Mouse (Mus musculus): ENCODE measurements at regions not wholly inside any gene's neighbourhood (a gene's known extent, or its start where the extent isn't known, plus 50 kb on each side); places are given as distances from the start of the nearest gene placed in this dataset.

DNA sequence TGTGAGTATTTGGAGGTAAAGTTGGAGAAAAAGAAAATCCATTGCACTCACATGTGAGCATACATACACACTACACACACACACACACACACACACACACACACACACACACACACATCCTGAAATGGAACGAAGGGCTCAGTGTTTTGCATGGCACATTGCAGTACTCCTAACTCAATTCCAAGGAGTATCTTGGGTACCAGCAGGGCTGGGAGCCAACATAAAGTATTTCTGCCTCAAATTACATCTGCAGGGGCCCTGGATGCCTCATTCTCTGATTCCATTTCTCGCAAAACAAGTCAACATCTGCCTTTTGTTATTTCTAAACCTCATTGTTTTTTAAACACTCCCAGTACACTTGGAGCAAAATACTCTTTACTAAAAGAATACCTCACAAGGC is 132.7 kb upstream of the Rnaseh2b start:
- ATAC-seq (ENCODE audit: insufficient number of reproducible peaks, low FRiP score, low TSS enrichment, low read depth) = no peak
- WGBS = 68% methylated on average over 2 of the region's 2 CpGs

DNA sequence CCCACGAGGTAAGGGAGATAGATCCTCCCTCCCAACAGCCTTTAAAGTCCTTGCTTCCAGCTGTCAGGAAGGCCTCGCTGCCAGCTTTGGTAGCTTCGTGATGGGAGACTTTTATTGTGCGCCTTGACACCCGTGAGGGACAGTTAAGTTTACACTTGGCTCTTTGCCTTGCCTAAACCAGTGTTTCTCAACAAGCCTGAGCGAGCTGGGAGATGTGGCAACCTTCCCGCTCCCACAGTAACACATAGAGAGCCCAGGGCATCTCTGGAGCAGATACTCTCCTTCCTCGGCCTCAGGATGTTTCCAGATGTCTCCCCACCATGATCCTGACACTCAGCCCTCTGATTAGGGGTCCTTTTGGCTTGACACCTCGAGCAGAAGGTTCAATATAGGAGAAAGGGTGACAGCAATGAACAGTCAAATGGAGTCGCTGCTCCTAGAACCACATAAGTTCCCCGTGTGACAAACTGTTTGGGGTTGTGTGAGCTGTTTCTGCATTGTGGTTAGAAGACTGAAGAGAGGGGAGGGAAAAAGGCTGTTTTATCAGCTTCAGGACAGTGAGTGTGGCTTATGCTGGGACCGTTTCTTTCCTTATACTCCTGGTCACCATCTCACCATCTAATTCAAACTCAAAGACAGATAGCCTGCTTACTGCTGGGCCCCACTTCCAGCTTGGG is 129.1 kb upstream of the Rnaseh2b start:
- Histone ChIP-seq H3K4me1 (ENCODE audit: control insufficient read depth, insufficient read depth, low read length) (peaks cover 3% of the 10 kb centered on the region; the same call in 1 of the 2 replicates), H3K27ac (replicated peaks; ENCODE audit: low read depth, low read length) (no peak overlapping the region), H3K27me3 (ENCODE audit: control insufficient read depth, insufficient read depth, low read length) (no peaks in the 10 kb centered on the region), H3K9me3 (ENCODE audit: control insufficient read depth, low read length) (no peaks in the 10 kb centered on the region), H3K36me3 (ENCODE audit: control insufficient read depth, insufficient read depth, low read length) (no peaks in the 10 kb centered on the region), H3K9ac (ENCODE audit: low read length) (no peak overlapping the region), H3K4me2 (ENCODE audit: low read depth, severe bottlenecking) (no peak overlapping the region), H3K4me3 (ENCODE audit: low read depth, low read length) (no peak overlapping the region)
- 52% methylated on average over 12 of the region's 12 CpGs for whole genome bisulfite sequencing
- ATAC-seq (ENCODE audit: insufficient number of reproducible peaks, low FRiP score, low TSS enrichment, low read depth) (no peak), DNase-seq (ENCODE audit: low spot score) (no peak)

More for the DNA sequence above, 132.7 kb upstream of the Rnaseh2b start:
- 0 out of 2 replicates have a peak overlapping the region, but pooled peaks have one; percentile 47 for H3K27ac ChIP-seq (replicated peaks; ENCODE audit: low read depth, low read length)
- no peaks in the 10 kb centered on the region for H3K9me3 ChIP-seq (ENCODE audit: control insufficient read depth, low read length)
- H3K36me3 ChIP-seq (ENCODE audit: control insufficient read depth, insufficient read depth, low read length) = no peaks in the 10 kb centered on the region
- H3K4me1 ChIP-seq (ENCODE audit: control insufficient read depth, insufficient read depth, low read length) = peaks cover 3% of the 10 kb centered on the region; the same call in 1 of the 2 replicates
- no peaks in the 10 kb centered on the region for H3K27me3 ChIP-seq (ENCODE audit: control insufficient read depth, insufficient read depth, low read length)
- H3K4me3 ChIP-seq (ENCODE audit: low read depth, low read length) = no peak overlapping the region
- no peak overlapping the region for H3K4me2 ChIP-seq (ENCODE audit: low read depth, severe bottlenecking)
- no peak overlapping the region for H3K9ac ChIP-seq (ENCODE audit: low read length)
- no peak for DNase-seq (ENCODE audit: low spot score)

DNA sequence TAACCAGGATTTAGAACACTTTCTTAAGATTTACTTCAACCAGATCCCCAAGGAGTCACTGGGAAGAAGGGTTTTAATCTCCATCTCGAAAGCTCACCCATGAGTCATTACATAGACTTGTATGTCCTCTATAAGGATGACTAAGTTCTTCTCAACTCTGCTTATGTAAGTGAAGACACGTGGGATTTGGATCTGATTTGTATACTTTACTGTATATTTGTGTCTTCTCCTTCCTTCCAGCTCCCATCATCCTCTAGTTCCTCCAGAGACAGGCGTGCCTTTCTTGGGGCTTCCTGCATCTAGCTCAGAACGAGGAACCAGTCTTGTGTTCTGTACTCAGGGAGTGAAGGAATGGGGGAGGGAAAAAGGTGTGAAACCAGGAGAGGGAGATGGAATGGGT is 127.5 kb upstream of the Rnaseh2b start:
- H3K27me3 ChIP-seq (ENCODE audit: control insufficient read depth, insufficient read depth, low read length) = no peaks in the 10 kb centered on the region
- WGBS = 76% methylated on average over 4 of the region's 4 CpGs
- DNase-seq (ENCODE audit: low spot score) (no peak), ATAC-seq (ENCODE audit: insufficient number of reproducible peaks, low FRiP score, low TSS enrichment, low read depth) (no peak)
- no peak overlapping the region for H3K4me3 ChIP-seq (ENCODE audit: low read depth, low read length)
- H3K27ac ChIP-seq (replicated peaks; ENCODE audit: low read depth, low read length) = no peak overlapping the region
- H3K4me2 ChIP-seq (ENCODE audit: low read depth, severe bottlenecking) = no peak overlapping the region
- H3K9me3 ChIP-seq (ENCODE audit: control insufficient read depth, low read length) = no peaks in the 10 kb centered on the region
- no peak overlapping the region for H3K9ac ChIP-seq (ENCODE audit: low read length)
- H3K36me3 ChIP-seq (ENCODE audit: control insufficient read depth, insufficient read depth, low read length) = no peaks in the 10 kb centered on the region
- peaks cover 2% of the 10 kb centered on the region; the same call in 1 of the 2 replicates for H3K4me1 ChIP-seq (ENCODE audit: control insufficient read depth, insufficient read depth, low read length)

DNA sequence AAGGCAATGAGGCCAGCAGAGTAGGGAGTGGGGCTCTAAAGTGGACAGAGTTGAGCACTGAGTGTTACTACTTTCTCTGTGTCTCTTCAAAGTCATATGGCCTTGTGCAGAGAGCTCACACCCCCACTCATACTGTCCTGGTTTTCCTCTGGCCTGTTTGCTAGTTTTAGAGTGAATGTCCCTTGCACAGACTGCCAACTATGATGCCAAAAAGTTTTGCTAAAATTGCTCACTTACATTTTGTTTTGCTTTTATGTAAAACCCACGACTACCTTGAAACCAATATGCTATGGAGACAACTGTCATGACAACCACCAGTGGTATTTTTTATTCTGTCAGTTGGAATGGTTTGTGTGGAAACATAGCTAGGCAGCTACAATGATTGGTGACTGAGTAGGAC is 126.4 kb upstream of the Rnaseh2b start:
- no peaks in the 10 kb centered on the region for H3K27me3 ChIP-seq (ENCODE audit: control insufficient read depth, insufficient read depth, low read length)
- no peaks in the 10 kb centered on the region for H3K9me3 ChIP-seq (ENCODE audit: control insufficient read depth, low read length)
- ATAC-seq (ENCODE audit: insufficient number of reproducible peaks, low FRiP score, low TSS enrichment, low read depth) (no peak), DNase-seq (ENCODE audit: low spot score) (no peak)
- no peaks in the 10 kb centered on the region for H3K36me3 ChIP-seq (ENCODE audit: control insufficient read depth, insufficient read depth, low read length)
- H3K4me3 ChIP-seq (ENCODE audit: low read depth, low read length) = no peak overlapping the region
- no peak overlapping the region for H3K27ac ChIP-seq (replicated peaks; ENCODE audit: low read depth, low read length)
- no peak overlapping the region for H3K4me2 ChIP-seq (ENCODE audit: low read depth, severe bottlenecking)
- no peak overlapping the region for H3K9ac ChIP-seq (ENCODE audit: low read length)
- WGBS = 80% methylated on average over 1 of the region's 1 CpGs
- H3K4me1 ChIP-seq (ENCODE audit: control insufficient read depth, insufficient read depth, low read length) = 0 out of 2 replicates have a peak, but pooled peaks cover 2% of the 10 kb centered on the region

DNA sequence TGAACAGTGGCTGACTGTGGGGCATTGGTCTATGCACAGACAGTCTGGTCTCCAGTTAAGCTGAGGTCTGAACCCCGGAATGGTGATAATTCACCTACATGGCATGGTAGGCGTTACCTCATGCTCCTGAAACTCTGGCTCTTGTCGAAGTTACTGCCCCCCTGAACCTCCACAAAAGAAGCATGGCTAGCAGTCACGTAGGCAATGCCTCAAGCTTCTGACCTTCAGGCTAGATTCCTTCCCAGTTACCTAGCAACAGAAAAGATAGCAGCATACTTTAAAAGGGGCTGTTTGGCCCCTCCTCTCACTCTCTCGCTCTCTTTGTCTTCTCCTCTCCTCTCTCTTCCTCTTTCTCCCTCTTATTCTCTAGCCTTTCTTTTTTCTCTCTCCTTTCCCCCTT is 125.8 kb upstream of the Rnaseh2b start:
- no peak for ATAC-seq (ENCODE audit: insufficient number of reproducible peaks, low FRiP score, low TSS enrichment, low read depth)
- Histone ChIP-seq H3K9ac (ENCODE audit: low read length) (no peak overlapping the region), H3K36me3 (ENCODE audit: control insufficient read depth, insufficient read depth, low read length) (no peaks in the 10 kb centered on the region), H3K4me3 (ENCODE audit: low read depth, low read length) (no peak overlapping the region), H3K27ac (replicated peaks; ENCODE audit: low read depth, low read length) (no peak overlapping the region), H3K4me1 (ENCODE audit: control insufficient read depth, insufficient read depth, low read length) (0 out of 2 replicates have a peak, but pooled peaks cover 2% of the 10 kb centered on the region), H3K27me3 (ENCODE audit: control insufficient read depth, insufficient read depth, low read length) (no peaks in the 10 kb centered on the region), H3K9me3 (ENCODE audit: control insufficient read depth, low read length) (no peaks in the 10 kb centered on the region), H3K4me2 (ENCODE audit: low read depth, severe bottlenecking) (no peak overlapping the region)
- 62% methylated on average over 5 of the region's 5 CpGs for WGBS
- no peak for DNase-seq (ENCODE audit: low spot score)

DNA sequence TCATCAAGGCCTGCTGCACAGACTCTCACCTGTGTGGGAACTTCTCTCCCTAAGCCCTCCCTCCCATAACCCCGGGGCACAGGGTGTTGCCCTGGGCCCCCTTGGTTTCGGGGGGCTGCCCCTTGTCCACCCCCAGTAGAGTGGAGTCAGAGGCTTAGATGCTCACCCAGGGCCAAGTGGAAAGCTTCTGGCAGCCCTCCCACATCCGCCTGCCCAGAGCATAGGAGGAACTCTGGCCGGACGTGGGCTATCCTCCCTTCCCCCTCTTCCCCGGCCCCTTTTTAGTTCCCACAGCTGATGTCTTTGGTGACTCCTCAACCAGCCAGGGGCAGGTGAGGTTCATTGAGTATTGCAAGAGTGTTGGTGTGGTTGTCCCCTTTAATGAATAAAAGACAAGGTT is 125.3 kb upstream of the Rnaseh2b start:
- Histone ChIP-seq H3K9me3 (ENCODE audit: control insufficient read depth, low read length) (no peaks in the 10 kb centered on the region), H3K27me3 (ENCODE audit: control insufficient read depth, insufficient read depth, low read length) (no peaks in the 10 kb centered on the region), H3K4me1 (ENCODE audit: control insufficient read depth, insufficient read depth, low read length) (0 out of 2 replicates have a peak, but pooled peaks cover 2% of the 10 kb centered on the region), H3K4me2 (ENCODE audit: low read depth, severe bottlenecking) (no peak overlapping the region), H3K36me3 (ENCODE audit: control insufficient read depth, insufficient read depth, low read length) (no peaks in the 10 kb centered on the region), H3K27ac (replicated peaks; ENCODE audit: low read depth, low read length) (no peak overlapping the region), H3K9ac (ENCODE audit: low read length) (no peak overlapping the region), H3K4me3 (ENCODE audit: low read depth, low read length) (no peak overlapping the region)
- DNase-seq (ENCODE audit: low spot score) = no peak
- ATAC-seq (ENCODE audit: insufficient number of reproducible peaks, low FRiP score, low TSS enrichment, low read depth) = no peak
- WGBS = 80% methylated on average over 6 of the region's 6 CpGs

DNA sequence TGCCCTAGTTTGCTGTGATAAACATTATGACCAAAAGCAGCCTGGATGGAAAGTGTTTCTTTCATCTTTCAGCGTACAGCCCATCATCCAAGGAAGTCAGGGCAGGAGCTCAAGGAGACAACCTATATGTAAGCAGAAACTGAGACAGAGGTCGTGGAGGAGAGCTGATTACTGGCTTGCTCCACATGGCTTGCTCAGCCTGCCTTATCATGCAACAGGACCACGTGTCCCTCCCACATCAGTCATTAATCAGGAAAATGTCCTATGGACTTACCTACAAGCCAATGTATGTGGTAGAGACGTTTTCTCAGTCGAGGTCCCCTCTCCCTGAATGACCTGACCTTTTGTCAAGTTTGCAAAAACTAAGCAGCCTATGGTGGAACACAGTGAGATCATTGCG is 123.7 kb upstream of the Rnaseh2b start:
- WGBS = 74% methylated on average over 6 of the region's 6 CpGs
- DNase-seq (ENCODE audit: low spot score) (no peak), ATAC-seq (ENCODE audit: insufficient number of reproducible peaks, low FRiP score, low TSS enrichment, low read depth) (no peak)
- H3K36me3 ChIP-seq (ENCODE audit: control insufficient read depth, insufficient read depth, low read length) = no peaks in the 10 kb centered on the region
- H3K4me3 ChIP-seq (ENCODE audit: low read depth, low read length) = no peak overlapping the region
- H3K27me3 ChIP-seq (ENCODE audit: control insufficient read depth, insufficient read depth, low read length) = no peaks in the 10 kb centered on the region
- no peak overlapping the region for H3K4me2 ChIP-seq (ENCODE audit: low read depth, severe bottlenecking)
- H3K9ac ChIP-seq (ENCODE audit: low read length) = no peak overlapping the region
- H3K4me1 ChIP-seq (ENCODE audit: control insufficient read depth, insufficient read depth, low read length) = 0 out of 2 replicates have a peak, but pooled peaks cover 2% of the 10 kb centered on the region
- H3K27ac ChIP-seq (replicated peaks; ENCODE audit: low read depth, low read length) = no peak overlapping the region
- H3K9me3 ChIP-seq (ENCODE audit: control insufficient read depth, low read length) = no peaks in the 10 kb centered on the region

DNA sequence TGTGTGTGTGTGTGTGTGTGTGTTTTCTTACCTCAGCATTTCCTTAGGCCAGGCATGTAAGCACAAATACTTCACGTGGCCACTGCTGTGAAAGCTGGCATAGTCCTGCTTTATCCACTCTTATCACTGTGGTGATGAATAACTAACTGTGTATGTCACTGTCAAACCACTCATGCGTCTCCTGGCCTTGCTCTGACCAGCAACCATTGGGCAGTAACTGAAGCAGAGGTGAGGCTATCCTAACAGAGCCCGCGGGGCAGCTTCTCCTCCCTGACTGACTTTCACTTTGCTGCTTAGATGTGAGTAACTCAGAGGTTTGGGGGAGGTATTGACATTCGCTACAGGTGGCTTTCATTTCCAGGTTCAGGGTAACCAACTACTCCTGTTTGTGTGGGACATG is 122.0 kb upstream of the Rnaseh2b start:
- Histone ChIP-seq H3K9ac (ENCODE audit: low read length) (no peak overlapping the region), H3K4me1 (ENCODE audit: control insufficient read depth, insufficient read depth, low read length) (0 out of 2 replicates have a peak, but pooled peaks cover 2% of the 10 kb centered on the region), H3K27me3 (ENCODE audit: control insufficient read depth, insufficient read depth, low read length) (no peaks in the 10 kb centered on the region), H3K27ac (replicated peaks; ENCODE audit: low read depth, low read length) (no peak overlapping the region), H3K4me3 (ENCODE audit: low read depth, low read length) (no peak overlapping the region), H3K4me2 (ENCODE audit: low read depth, severe bottlenecking) (no peak overlapping the region), H3K36me3 (ENCODE audit: control insufficient read depth, insufficient read depth, low read length) (no peaks in the 10 kb centered on the region), H3K9me3 (ENCODE audit: control insufficient read depth, low read length) (no peaks in the 10 kb centered on the region)
- ATAC-seq (ENCODE audit: insufficient number of reproducible peaks, low FRiP score, low TSS enrichment, low read depth) (no peak), DNase-seq (ENCODE audit: low spot score) (no peak)
- 71% methylated on average over 5 of the region's 5 CpGs for WGBS

All from limb, embryonic 11.5 days (tissue).